Mouse (Mus musculus): ENCODE measurements at regions not wholly inside any gene's neighbourhood (a gene's known extent, or its start where the extent isn't known, plus 50 kb on each side); places are given as distances from the start of the nearest gene placed in this dataset.

- 82% methylated on average over 9 of the region's 9 CpGs for WGBS
- DNase-seq (ENCODE audit: low spot score) (no peak), ATAC-seq (replicated peaks; ENCODE audit: low FRiP score) (no peak)
- no peak overlapping the region for H3K4me2 ChIP-seq (ENCODE audit: low read depth, low read length, severe bottlenecking)
- no peaks in the 10 kb centered on the region for H3K4me1 ChIP-seq (replicated peaks; ENCODE audit: control insufficient read depth, insufficient read depth, low read length)
- H3K36me3 ChIP-seq (ENCODE audit: control insufficient read depth, insufficient read depth, low read length): no peaks in the 10 kb centered on the region
- no peak overlapping the region for H3K4me3 ChIP-seq (ENCODE audit: low read depth, low read length)
- H3K27me3 ChIP-seq (ENCODE audit: control insufficient read depth, insufficient read depth, low read length): no peaks in the 10 kb centered on the region
- no peak overlapping the region for H3K9ac ChIP-seq (ENCODE audit: low read length)
- no peaks in the 10 kb centered on the region; the same call in 1 of the 2 replicates for H3K9me3 ChIP-seq (ENCODE audit: control insufficient read depth, low read length)
- H3K27ac ChIP-seq (ENCODE audit: low read depth, low read length): no peak overlapping the region
Measured at GRCm38 (mm10) chr9:33001165-33001949, 365.3 kb downstream of the Ets1 start.

GRCm38 (mm10) chr9:33003880-33004279 lies 367.9 kb downstream of the Ets1 start:
- H3K4me3 ChIP-seq (ENCODE audit: low read depth, low read length): no peak overlapping the region
- no peaks in the 10 kb centered on the region for H3K27me3 ChIP-seq (ENCODE audit: control insufficient read depth, insufficient read depth, low read length)
- H3K9me3 ChIP-seq (ENCODE audit: control insufficient read depth, low read length): no peaks in the 10 kb centered on the region
- no peaks in the 10 kb centered on the region for H3K4me1 ChIP-seq (replicated peaks; ENCODE audit: control insufficient read depth, insufficient read depth, low read length)
- 80% methylated on average over 1 of the region's 1 CpGs for WGBS
- no peaks in the 10 kb centered on the region for H3K36me3 ChIP-seq (ENCODE audit: control insufficient read depth, insufficient read depth, low read length)
- H3K27ac ChIP-seq (ENCODE audit: low read depth, low read length): no peak overlapping the region
- H3K9ac ChIP-seq (ENCODE audit: low read length): no peak overlapping the region
- no peak overlapping the region for H3K4me2 ChIP-seq (ENCODE audit: low read depth, low read length, severe bottlenecking)
- DNase-seq (ENCODE audit: low spot score) (no peak), ATAC-seq (replicated peaks; ENCODE audit: low FRiP score) (no peak)

GRCm38 (mm10) chr9:33004536-33004935 lies 368.5 kb downstream of the Ets1 start:
- H3K4me1 ChIP-seq (replicated peaks; ENCODE audit: control insufficient read depth, insufficient read depth, low read length): no peaks in the 10 kb centered on the region
- H3K4me2 ChIP-seq (ENCODE audit: low read depth, low read length, severe bottlenecking): no peak overlapping the region
- H3K27ac ChIP-seq (ENCODE audit: low read depth, low read length): no peak overlapping the region
- ATAC-seq (replicated peaks; ENCODE audit: low FRiP score) (no peak), DNase-seq (ENCODE audit: low spot score) (no peak)
- no peak overlapping the region for H3K4me3 ChIP-seq (ENCODE audit: low read depth, low read length)
- H3K9me3 ChIP-seq (ENCODE audit: control insufficient read depth, low read length): no peaks in the 10 kb centered on the region
- no peak overlapping the region for H3K9ac ChIP-seq (ENCODE audit: low read length)
- 90% methylated on average over 3 of the region's 3 CpGs for WGBS
- no peaks in the 10 kb centered on the region for H3K27me3 ChIP-seq (ENCODE audit: control insufficient read depth, insufficient read depth, low read length)
- no peaks in the 10 kb centered on the region for H3K36me3 ChIP-seq (ENCODE audit: control insufficient read depth, insufficient read depth, low read length)

- Histone ChIP-seq H3K27me3 (ENCODE audit: control insufficient read depth, insufficient read depth, low read length) (no peaks in the 10 kb centered on the region), H3K4me2 (ENCODE audit: low read depth, low read length, severe bottlenecking) (no peak overlapping the region), H3K4me1 (replicated peaks; ENCODE audit: control insufficient read depth, insufficient read depth, low read length) (no peaks in the 10 kb centered on the region), H3K27ac (ENCODE audit: low read depth, low read length) (no peak overlapping the region), H3K9me3 (ENCODE audit: control insufficient read depth, low read length) (no peaks in the 10 kb centered on the region), H3K36me3 (ENCODE audit: control insufficient read depth, insufficient read depth, low read length) (no peaks in the 10 kb centered on the region), H3K4me3 (ENCODE audit: low read depth, low read length) (no peak overlapping the region), H3K9ac (ENCODE audit: low read length) (no peak overlapping the region)
- DNase-seq (ENCODE audit: low spot score) (no peak), ATAC-seq (replicated peaks; ENCODE audit: low FRiP score) (no peak)
- 81% methylated on average over 3 of the region's 3 CpGs for WGBS
Measured at GRCm38 (mm10) chr9:33007456-33008063, 371.5 kb downstream of the Ets1 start.

GRCm38 (mm10) chr9:33011241-33011640 lies 375.2 kb downstream of the Ets1 start:
- Histone ChIP-seq H3K36me3 (ENCODE audit: control insufficient read depth, insufficient read depth, low read length) (no peaks in the 10 kb centered on the region), H3K27ac (ENCODE audit: low read depth, low read length) (no peak overlapping the region), H3K4me1 (replicated peaks; ENCODE audit: control insufficient read depth, insufficient read depth, low read length) (no peaks in the 10 kb centered on the region), H3K27me3 (ENCODE audit: control insufficient read depth, insufficient read depth, low read length) (no peaks in the 10 kb centered on the region), H3K4me2 (ENCODE audit: low read depth, low read length, severe bottlenecking) (no peak overlapping the region), H3K4me3 (ENCODE audit: low read depth, low read length) (no peak overlapping the region), H3K9me3 (ENCODE audit: control insufficient read depth, low read length) (no peaks in the 10 kb centered on the region), H3K9ac (ENCODE audit: low read length) (no peak overlapping the region)
- DNase-seq (ENCODE audit: low spot score) (no peak), ATAC-seq (replicated peaks; ENCODE audit: low FRiP score) (no peak)

- Histone ChIP-seq H3K27ac (ENCODE audit: low read depth, low read length) (no peak overlapping the region), H3K9me3 (ENCODE audit: control insufficient read depth, low read length) (no peaks in the 10 kb centered on the region), H3K9ac (ENCODE audit: low read length) (no peak overlapping the region), H3K4me3 (ENCODE audit: low read depth, low read length) (no peak overlapping the region), H3K4me2 (ENCODE audit: low read depth, low read length, severe bottlenecking) (no peak overlapping the region), H3K27me3 (ENCODE audit: control insufficient read depth, insufficient read depth, low read length) (no peaks in the 10 kb centered on the region), H3K36me3 (ENCODE audit: control insufficient read depth, insufficient read depth, low read length) (no peaks in the 10 kb centered on the region), H3K4me1 (replicated peaks; ENCODE audit: control insufficient read depth, insufficient read depth, low read length) (no peaks in the 10 kb centered on the region)
- no peak for ATAC-seq (replicated peaks; ENCODE audit: low FRiP score)
- no peak for DNase-seq (ENCODE audit: low spot score)
- WGBS: 86% methylated on average over 3 of the region's 3 CpGs
Measured at GRCm38 (mm10) chr9:33035401-33035800, 399.4 kb downstream of the Ets1 start.

GRCm38 (mm10) chr9:33039221-33039790 lies 403.3 kb downstream of the Ets1 start:
- Histone ChIP-seq H3K4me2 (ENCODE audit: low read depth, low read length, severe bottlenecking) (no peak overlapping the region), H3K9ac (ENCODE audit: low read length) (no peak overlapping the region), H3K36me3 (ENCODE audit: control insufficient read depth, insufficient read depth, low read length) (no peaks in the 10 kb centered on the region), H3K27ac (ENCODE audit: low read depth, low read length) (no peak overlapping the region), H3K4me1 (replicated peaks; ENCODE audit: control insufficient read depth, insufficient read depth, low read length) (no peaks in the 10 kb centered on the region), H3K27me3 (ENCODE audit: control insufficient read depth, insufficient read depth, low read length) (no peaks in the 10 kb centered on the region), H3K9me3 (ENCODE audit: control insufficient read depth, low read length) (no peaks in the 10 kb centered on the region), H3K4me3 (ENCODE audit: low read depth, low read length) (no peak overlapping the region)
- 70% methylated on average over 4 of the region's 4 CpGs for WGBS
- no peak for ATAC-seq (replicated peaks; ENCODE audit: low FRiP score)
- no peak for DNase-seq (ENCODE audit: low spot score)

- no peaks in the 10 kb centered on the region for H3K9me3 ChIP-seq (ENCODE audit: control insufficient read depth, low read length)
Measured at GRCm38 (mm10) chr9:33050789-33051188, 414.8 kb downstream of the Ets1 start.

More at GRCm38 (mm10) chr9:33050789-33051188, 414.8 kb downstream of the Ets1 start:
- DNase-seq (ENCODE audit: low spot score) (no peak), ATAC-seq (replicated peaks; ENCODE audit: low FRiP score) (no peak)
- Histone ChIP-seq H3K4me1 (replicated peaks; ENCODE audit: control insufficient read depth, insufficient read depth, low read length) (no peaks in the 10 kb centered on the region), H3K27ac (ENCODE audit: low read depth, low read length) (no peak overlapping the region), H3K9ac (ENCODE audit: low read length) (no peak overlapping the region), H3K27me3 (ENCODE audit: control insufficient read depth, insufficient read depth, low read length) (no peaks in the 10 kb centered on the region), H3K4me2 (ENCODE audit: low read depth, low read length, severe bottlenecking) (no peak overlapping the region), H3K4me3 (ENCODE audit: low read depth, low read length) (no peak overlapping the region), H3K36me3 (ENCODE audit: control insufficient read depth, insufficient read depth, low read length) (no peaks in the 10 kb centered on the region)
- WGBS: 93% methylated on average over 4 of the region's 4 CpGs
